Mouse (Mus musculus): ENCODE results near the gene Klhl13. TPM values are rescaled to one million over a fixed set of nuclear protein-coding genes. Genes with fewer than 3 reads are reported as not detected.
A peak's percentile ranks its signal among the peaks of the same experiment; 100 is the strongest.

The Klhl13 gene
- total RNA-seq (2021), result 1 to 10 TPM; 6.3 to 6.5 TPM
- long read RNA-seq, experiment 1, partial matches to known transcripts, result 1 of 4 reads
- long read RNA-seq, experiment 1, other reads (novel, unspliced or antisense), result 2 of 4 reads
- long read RNA-seq, experiment 2, partial matches to known transcripts, result 1 of 3 reads
- long read RNA-seq, experiment 2, other reads (novel, unspliced or antisense), result 0 of 3 reads

DNA sequence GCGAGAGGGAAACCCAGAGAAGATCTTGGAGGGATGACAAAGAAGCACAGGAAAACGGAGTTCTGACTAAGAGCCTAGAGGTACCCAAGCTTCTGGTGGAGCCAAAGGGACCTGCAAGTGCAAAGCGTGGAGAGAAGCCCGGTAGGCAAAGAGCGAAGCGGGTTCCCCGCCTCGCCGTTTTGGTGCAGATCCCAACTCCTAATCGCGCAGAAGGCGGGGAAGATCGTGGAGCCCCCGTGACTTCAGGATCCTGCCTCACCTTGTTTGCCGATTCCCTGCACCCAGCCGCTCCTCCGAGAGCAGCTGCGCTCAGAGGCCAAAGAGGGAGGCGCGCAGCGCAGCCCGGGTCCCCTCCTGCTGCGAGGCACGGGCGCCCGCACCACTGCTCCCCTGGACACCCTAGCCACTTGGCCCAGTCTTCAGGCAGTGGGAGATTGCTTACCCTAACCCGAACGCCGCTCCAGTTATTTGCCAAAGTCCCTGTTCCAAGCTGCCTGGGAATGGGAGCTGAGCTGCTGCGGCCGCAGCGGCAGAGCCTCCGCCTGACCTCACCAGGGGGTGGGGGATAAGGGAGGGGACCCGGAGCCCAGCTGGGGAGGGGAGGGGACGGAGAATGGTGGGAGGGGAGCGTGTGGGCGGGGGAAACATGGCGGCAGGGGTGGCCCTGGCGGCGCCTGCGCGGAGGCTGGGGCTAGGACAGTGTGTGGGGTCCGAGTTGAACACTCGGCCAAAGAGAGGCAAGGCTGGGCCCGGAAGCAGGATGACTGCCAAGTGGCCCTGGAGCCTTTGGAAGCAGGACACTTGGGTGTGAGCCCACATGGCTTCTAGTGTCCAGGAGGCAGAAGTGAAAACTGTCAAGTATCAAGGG, at the start of gene Klhl13:
Klhl13 (minus strand) TSS at position 569 of the 868 bp plus-strand sequence.
- DNase-seq, result peak; percentile 49 to 56
- intact Hi-C loops (cut with DNase I), result no loop called here

DNA sequence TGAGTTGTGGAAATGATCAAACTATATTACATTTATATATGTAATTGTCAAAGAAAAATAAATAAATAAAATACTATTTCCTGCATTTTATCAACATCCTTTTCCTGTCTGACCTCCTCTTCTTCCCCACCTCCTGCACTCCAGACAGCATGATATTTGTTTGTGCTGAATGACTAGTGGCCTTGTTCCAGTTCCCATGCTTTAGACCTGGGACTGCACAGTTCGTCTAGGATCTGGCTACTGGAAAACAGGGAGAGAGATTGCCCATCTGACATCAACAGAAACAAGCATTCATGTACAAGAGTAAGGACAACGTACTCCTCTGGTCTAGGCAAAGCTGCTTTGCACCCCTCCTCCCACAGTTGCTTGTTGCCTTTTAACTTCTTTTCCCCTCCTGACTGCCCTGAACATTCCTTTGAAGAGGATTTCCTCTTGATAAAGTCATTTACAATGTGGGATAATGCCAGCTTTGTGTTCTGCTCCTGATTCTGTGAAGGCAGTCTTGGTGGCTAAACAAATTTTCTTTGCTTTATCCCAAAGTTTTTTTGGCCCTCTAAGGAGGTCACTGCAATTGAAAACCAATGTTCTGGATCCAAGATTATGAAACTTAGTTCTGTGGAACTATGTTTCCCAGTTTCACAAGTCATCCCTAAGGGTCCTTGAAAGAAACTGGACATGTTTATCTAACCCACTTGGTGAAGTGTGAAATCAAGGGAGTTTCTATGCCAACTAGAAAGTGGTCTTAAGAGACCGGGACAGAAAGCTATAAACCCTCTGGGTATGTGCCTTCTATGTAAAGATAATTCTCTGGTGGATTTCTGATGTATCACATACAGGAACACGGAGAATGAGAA, 44.6 kb upstream of the Klhl13 start:
- intact Hi-C loops (cut with DNase I), result no loop called here
- DNase-seq, result no peak

DNA sequence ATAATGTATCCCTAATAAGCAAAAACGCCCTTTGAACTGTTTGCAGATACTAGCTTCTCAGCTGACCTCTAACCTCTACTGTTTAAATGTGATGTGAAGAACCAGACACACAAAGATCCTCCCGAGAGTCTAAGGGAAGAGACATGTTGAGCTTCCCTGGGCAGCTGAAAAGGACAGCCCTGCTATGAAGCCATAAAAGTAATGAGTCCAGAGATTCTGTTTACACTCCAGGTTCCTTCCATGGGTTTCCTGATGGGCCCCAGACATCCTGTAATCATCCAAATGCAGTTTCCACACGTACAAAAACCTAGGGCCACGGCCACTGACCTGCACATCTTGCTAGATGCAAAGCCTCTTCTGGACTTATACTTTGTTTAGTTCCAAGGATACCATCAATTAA, 23.8 kb upstream of the Klhl13 start:
- intact Hi-C loops (cut with DNase I), result no loop called here
- no peak for DNase-seq

DNA sequence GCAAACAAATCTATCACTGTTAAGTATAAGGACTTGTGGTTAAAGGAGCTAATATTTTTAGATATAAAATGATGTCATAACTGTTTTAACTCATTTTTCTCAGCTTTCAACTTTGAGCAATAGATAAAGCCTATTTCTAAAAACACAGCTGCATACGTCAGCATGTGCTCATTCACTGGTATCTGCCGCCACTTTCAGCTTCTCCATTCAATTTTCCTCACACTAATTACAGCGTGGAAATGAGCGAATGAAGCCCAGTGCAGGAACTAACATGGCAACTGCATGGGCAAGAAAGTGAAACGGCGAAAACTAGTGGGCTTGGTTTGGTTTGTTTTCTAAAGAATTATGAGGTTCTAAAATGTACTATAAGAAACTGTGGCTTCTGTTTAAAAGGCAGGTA, 1.4 kb downstream of the Klhl13 start:
- DNase-seq, result no peak
- intact Hi-C loops (cut with DNase I), result no loop called here

DNA sequence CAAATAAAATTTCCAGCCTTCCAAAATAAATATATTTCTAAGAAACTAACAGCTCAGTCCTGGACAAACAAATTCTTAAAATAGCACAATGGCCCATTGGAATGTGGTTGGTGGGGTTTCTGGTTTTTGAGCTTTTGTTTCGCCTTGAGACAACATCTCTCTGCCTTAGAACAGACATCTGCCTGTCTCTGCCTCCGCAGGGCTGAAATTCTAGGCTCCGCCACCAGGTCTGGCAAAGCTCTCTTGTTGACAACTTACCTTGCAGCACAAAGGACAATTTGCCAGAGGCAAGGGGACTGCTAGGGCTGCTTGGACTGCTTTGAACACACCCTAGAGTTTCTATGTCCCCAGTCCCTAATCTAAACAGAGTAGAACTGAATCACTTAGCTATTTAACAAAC, 4.4 kb downstream of the Klhl13 start:
- intact Hi-C loops (cut with DNase I), result no loop called here
- no peak for DNase-seq

DNA sequence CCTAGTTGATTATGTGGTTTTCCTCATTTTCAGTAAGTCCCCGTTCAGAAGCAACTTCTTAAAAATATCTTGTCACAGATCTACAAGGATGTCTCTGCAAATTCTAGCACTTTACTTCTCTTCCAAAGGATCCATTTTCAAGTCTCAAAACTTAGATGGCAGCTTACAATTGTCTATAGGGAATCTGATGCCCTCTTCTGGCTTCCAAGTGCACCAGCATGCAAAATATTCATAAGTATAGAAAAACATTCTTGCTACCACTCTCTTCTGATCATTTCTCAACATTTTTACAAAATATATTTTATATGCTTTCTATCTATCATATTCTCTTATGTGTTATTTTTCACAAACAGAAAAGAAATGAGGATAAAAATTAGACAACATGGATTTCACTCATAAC, 14.8 kb downstream of the Klhl13 start:
- no peak for DNase-seq
- intact Hi-C loops (cut with DNase I), result no loop called here

DNA sequence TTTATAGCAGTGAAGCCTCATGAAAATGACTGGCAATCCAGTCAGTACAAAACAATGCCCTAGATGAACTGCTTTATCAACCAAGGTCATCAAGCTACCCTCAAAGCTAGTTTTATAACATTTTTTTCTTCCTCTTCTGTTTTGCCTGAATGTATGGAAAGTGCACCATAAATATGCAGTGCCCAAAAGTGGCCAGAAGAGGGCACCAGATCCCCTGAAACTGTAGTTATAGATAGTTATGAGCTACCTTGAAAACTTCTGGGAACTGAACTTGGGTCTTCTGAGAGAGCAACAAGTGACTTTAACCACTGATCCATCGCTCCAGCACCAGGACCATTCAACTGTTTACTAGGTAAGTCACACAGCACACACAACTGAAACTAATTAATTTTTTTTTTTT, 36.8 kb downstream of the Klhl13 start:
- DNase-seq, result no peak

DNA sequence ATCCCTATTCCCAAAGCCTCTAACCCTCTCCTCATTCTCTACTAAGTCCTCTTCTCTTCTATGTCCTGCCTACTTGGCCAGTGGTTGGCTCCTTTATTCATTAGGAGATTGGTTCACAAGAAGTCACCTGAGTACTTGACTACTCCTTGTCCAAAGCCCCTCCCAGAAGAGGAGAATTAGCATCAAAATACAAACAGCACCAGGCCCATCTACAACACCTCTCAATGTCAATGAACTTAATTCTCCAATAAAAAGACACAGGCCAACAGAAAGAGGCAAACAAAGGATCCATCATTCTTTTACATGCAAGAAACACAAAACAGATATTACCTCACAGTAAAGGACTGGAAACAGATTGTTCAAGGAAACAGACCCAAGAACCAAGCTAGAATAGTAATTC, 46.0 kb downstream of the Klhl13 start:
- DNase-seq, result no peak
- intact Hi-C loops (cut with DNase I), result no loop called here

More for the DNA sequence above, 36.8 kb downstream of the Klhl13 start:
- intact Hi-C loops (cut with DNase I), result loop anchor here (5.0 kb wide), 1 partner anchor 234 kb away; no protein-coding TSS in a partner anchor

DNA sequence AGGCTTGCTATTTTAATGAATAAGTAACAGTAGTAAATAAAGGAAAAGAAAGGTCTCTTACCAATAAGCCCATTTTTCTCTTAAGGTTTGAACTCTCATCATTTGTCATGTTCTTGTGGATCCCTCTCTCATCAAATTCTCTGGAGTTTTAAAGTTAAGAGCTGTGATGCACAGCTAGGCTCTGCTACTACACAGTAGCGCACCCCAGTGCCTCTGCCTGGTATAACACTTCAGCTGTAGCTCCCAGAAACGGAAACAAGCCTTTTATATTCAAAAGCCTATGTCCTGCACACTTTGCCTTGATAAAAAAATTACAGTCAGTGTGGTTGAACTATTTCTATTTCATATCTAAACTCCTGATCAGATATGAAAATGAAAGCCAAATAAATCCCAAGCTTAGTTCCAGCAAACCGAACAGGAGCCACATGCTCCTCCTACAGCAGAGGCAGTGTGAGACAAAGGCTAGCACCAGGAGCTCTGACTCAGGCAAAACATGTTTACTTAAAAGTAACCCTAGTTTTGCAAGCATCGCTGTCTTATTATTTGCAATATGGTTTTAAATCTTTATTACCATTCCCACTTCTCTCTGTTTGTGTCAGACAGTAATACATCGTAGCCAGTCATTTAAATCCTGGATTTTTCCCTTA, 68.8 kb downstream of the Klhl13 start:
- peak in 1 of 2 experiments; percentile 12 for DNase-seq
- intact Hi-C loops (cut with DNase I), result no loop called here

DNA sequence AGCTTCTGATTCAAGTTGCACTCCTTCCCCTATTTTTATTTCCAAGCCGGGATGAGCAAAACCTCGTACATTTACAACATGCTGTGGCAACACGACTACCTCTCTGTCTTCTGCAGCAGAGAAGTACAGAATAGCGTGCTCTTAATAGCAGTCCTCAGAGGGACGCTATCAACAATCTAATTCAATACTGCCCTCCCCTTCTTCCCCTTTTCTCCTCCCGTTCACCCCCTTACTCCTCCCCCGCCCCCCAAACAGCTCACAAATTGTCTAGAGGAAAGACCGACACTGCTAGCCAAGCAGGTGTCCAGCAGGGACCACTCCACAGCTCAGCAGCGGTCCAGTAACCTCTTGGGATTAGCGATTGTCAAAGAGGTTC, 79.5 kb downstream of the Klhl13 start:
- intact Hi-C loops (cut with DNase I), result no loop called here
- DNase-seq, result no peak

DNA sequence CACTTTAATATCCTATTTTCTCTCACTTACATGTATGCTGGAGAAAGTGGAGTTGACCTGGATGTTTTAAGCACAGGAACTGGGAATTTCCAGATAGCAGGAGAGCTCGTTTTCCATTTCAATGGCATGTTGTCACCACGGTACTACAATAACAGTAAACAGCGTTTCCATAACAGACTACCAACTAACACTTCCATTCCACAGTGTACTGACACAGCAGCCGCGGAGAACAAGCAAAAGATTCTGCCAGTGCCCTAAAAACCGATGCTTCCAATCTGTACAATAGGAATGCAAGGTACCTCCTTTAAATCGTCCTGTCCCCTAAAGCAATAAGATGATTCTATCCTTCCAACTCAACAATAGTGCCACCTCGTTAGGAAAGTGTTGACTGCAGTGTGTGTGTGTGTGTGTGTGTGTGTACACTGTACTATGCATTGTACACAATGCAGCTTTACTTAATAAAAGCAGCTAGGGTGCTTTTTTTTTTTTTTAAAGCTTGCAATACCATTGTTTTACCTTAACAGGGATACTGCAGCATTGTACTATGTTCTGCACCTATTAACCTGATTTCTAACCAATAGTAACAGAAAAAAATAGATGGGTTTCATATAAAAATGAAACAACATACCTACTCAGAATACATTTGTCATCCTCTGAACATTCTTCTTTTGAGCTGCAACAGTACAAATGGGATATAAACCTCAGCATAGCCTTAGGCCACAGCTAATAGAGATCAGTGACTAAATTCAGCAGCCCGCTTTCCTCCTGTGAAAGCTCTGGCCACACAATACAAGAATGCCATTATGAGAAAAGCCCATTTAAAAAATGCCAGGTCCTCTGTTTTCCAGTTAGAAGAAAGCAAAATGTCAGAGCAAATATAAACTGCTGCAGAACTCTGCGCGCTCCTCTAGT, 80.1 kb downstream of the Klhl13 start:
- DNase-seq, result no peak
- intact Hi-C loops (cut with DNase I), result no loop called here

DNA sequence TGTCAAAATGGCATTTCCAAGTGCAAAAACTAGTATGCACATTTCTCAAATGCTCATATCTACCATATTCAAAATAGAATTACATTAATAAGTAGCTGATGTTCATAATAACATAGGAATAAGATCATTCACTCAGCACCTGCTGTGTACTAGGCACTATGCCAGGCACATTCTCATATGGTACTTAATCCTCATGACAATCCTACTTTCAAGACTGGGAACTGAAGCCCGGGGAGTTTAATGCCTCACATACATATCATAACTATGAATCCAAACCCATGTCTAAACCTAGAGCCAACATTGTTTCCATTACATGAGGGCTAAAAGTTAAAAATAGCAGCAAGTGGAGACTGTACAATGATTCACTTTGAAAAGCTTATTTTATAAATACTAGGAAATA, 97.3 kb downstream of the Klhl13 start:
- DNase-seq, result no peak
- intact Hi-C loops (cut with DNase I), result no loop called here

DNA sequence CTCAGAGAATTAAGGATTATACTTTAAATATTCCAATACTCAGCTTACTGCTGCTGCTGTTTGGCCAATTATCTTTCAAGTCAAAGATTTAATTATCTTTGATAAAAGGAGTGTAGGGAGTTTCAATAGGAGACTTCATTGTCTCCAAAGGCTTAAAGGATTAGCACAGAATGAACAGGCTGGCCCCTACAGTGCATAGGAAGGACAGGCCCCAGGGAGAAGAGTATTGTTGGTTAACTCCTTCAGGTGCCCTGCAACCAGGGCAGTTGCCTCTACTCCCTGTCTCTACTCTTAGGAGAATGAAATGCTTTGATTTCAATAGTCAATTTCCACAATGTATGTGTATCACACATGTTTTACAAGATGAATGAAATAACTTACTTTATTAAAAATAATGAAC, 116.1 kb downstream of the Klhl13 start:
- no peak for DNase-seq
- intact Hi-C loops (cut with DNase I), result no loop called here

Data from gastrocnemius, postnatal 36 days (tissue).